Mouse (Mus musculus) embryonic facial prominence, embryonic 14.5 days (tissue): Measurements from ENCODE around the gene Med29. TPM values are rescaled to one million over a fixed set of nuclear protein-coding genes. Genes with fewer than 3 reads are reported as not detected.
A peak's percentile ranks its signal among the peaks of the same experiment; 100 is the strongest.

Experiments used
- ATAC-seq: fragments of 200-750 bp; cut with Nextera tagmentation; 2 replicates; pipeline ENCODE4 v1.8.0; 2017; ENCODE audit warnings: low read depth, moderate number of reproducible peaks, moderate TSS enrichment
- DNase-seq: peaks from one replicate; pipeline ENCODE4 v3.0.0-alpha.2; 2015; ENCODE audit warnings: low spot score
- H3K27ac ChIP-seq: fragments of 300-500 bp; sonication (generic); replicated peaks from 2 replicates; pipeline ENCODE4 v1.5.1; 2014; ENCODE audit warnings: low read depth, mild to moderate bottlenecking, low read length, moderate library complexity
- H3K27me3 ChIP-seq: fragments of 300-500 bp; sonication (generic); replicated peaks from 2 replicates; pipeline ENCODE4 v1.6.1; 2014; ENCODE audit warnings: low read length; ENCODE audit not compliant: control insufficient read depth, insufficient read depth
- H3K36me3 ChIP-seq: fragments of 300-500 bp; sonication (generic); 2 replicates; pipeline ENCODE4 v1.6.1; 2014; ENCODE audit warnings: low read length, mixed read lengths; ENCODE audit not compliant: control insufficient read depth, insufficient read depth
- H3K4me1 ChIP-seq: fragments of 300-500 bp; sonication (generic); 2 replicates; pipeline ENCODE4 v1.6.1; 2014; ENCODE audit warnings: antibody characterized with exemption, low read length; ENCODE audit not compliant: control insufficient read depth, insufficient read depth
- H3K4me2 ChIP-seq: fragments of 300-500 bp; sonication (generic); 2 replicates; pipeline ENCODE4 v1.6.1; 2014; ENCODE audit warnings: low read depth, mild to moderate bottlenecking, low read length, moderate library complexity, mixed read lengths
- H3K4me3 ChIP-seq: fragments of 300-500 bp; sonication (generic); 2 replicates; pipeline ENCODE4 v1.5.1; 2014; ENCODE audit warnings: low read depth, mild to moderate bottlenecking, low read length
- H3K9ac ChIP-seq: fragments of 300-500 bp; sonication (generic); 2 replicates; pipeline ENCODE4 v1.6.1; 2014; ENCODE audit warnings: low read depth, mild to moderate bottlenecking, low read length, moderate library complexity, mixed read lengths
- H3K9me3 ChIP-seq: fragments of 300-500 bp; sonication (generic); 2 replicates; pipeline ENCODE4 v1.6.1; 2016; ENCODE audit warnings: low read length; ENCODE audit not compliant: control insufficient read depth
- WGBS: fragments of 180-500 bp; shearing (Covaris S2); extraction: QIAGEN DNeasy Blood & Tissue Kit; methylation state at CpG from one replicate; pipeline ENCODE4 v1.1.7; 2014; 5-methylcytosine and 5-hydroxymethylcytosine counted together
- polyA plus RNA-seq: library from polyadenylated mRNA; unstranded; fragments of >200 nt; fragmentation: Nextera tagmentation; extraction: Ambion mirVana; gene quantifications from 2 replicates; pipeline ENCODE4 v1.2.1, GENCODE M21; 2014

The Med29 gene
- polyA plus RNA-seq, 1 experiment from 2014 or later: 48.2 TPM

DNA sequence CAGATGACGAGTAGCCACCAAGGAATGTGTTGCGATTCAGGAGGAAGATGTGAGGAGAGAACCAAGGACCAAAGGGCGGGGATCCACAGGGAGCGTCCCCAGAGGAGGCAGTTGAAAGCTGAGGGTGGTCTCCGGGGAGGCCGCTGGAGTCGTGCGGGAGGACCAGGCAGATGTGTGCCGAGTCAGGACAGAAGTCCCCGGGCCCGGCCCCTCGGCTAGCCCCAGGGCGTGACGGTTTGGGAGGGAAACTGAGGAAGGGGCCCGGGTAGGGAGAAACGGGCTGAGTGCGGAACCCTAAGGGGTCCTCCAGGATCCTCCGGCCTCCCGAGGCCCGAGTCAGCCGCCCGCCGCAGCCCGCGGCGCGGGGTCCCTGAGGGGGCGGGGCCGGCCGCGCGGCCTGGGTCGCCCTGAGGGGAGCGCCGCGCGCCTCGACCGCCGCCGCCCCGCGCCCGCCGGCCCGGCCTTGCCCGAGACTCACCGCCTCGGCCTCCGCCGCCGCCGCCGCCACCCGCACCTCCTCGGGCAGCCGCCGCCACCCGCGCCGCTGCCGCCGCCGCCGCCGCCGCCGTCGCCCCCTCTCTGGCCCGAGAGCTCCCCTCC, 43.3 kb upstream of the Med29 start:
- ATAC-seq (peak; percentile 26), DNase-seq (peak; percentile 19)
- peak overlapping the region; percentile 79 for H3K4me3 ChIP-seq
- no peaks in the 10 kb centered on the region for H3K27me3 ChIP-seq
- H3K4me2 ChIP-seq: peak overlapping the region; percentile 84
- H3K9me3 ChIP-seq: no peaks in the 10 kb centered on the region
- H3K4me1 ChIP-seq: peaks cover 13% of the 10 kb centered on the region
- WGBS: 1% methylated on average over 13 of the region's 70 CpGs
- H3K36me3 ChIP-seq: peaks cover 18% of the 10 kb centered on the region
- peak overlapping the region; percentile 90 for H3K9ac ChIP-seq
- peak overlapping the region; percentile 71 for H3K27ac ChIP-seq

- ATAC-seq (no peak), DNase-seq (no peak)
- peaks cover 22% of the 10 kb centered on the region for H3K36me3 ChIP-seq
- H3K27me3 ChIP-seq: no peaks in the 10 kb centered on the region
- H3K9me3 ChIP-seq: no peaks in the 10 kb centered on the region
- no peak overlapping the region for H3K27ac ChIP-seq
- no peak overlapping the region for H3K4me3 ChIP-seq
- WGBS: 95% methylated on average over 2 of the region's 2 CpGs
- peaks cover 13% of the 10 kb centered on the region for H3K4me1 ChIP-seq
- H3K4me2 ChIP-seq: no peak overlapping the region
- H3K9ac ChIP-seq: no peak overlapping the region
These were observed 39.7 kb upstream of the Med29 start for GRCm38 (mm10) chr7:28432252-28432651.

DNA sequence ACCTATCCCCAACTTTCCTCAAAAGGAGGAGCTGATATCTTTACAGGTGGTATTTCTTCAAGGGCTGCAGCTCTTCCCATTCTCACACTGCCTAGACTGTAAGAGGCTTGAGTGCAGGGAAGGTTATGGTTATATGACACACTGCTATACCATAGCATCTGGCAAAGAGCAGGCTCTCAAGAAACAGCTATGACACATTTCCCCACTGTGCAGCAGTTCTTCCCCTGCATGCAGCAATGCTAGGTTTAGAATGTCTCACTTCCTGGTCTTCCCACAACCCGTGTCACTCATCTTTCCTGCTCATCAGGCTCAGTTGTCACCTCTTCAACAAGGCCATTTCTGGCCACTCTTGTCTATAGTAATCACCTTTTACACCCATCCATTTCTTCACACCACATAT, 38.0 kb upstream of the Med29 start:
- no peaks in the 10 kb centered on the region for H3K9me3 ChIP-seq
- 84% methylated on average over 1 of the region's 1 CpGs for WGBS
- peaks cover 13% of the 10 kb centered on the region for H3K4me1 ChIP-seq
- peaks cover 22% of the 10 kb centered on the region for H3K36me3 ChIP-seq
- no peak overlapping the region for H3K27ac ChIP-seq
- ATAC-seq (no peak), DNase-seq (no peak)
- H3K9ac ChIP-seq: no peak overlapping the region
- H3K4me3 ChIP-seq: no peak overlapping the region
- H3K4me2 ChIP-seq: no peak overlapping the region
- no peaks in the 10 kb centered on the region for H3K27me3 ChIP-seq

DNA sequence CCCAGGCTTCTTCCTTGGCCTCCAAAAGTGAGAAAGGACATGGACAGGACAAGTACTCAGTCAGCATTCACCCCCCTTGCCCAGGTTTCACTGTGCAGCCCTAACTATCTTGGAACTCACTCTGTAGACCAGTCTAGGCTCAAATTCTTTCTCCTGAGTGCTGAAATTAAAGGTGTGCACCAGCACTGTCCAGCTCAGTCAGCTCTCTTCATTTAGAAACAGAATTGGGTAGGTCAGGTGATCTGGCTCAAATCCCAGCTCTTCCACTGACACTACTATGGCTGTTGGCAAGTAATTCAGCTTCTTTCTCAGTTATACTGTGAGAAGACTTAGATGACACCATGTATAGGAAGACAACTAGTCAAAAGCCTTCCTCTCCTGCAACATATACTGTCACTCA, 35.2 kb upstream of the Med29 start:
- Histone ChIP-seq H3K9me3 (no peaks in the 10 kb centered on the region), H3K4me2 (no peak overlapping the region), H3K9ac (no peak overlapping the region), H3K4me3 (no peak overlapping the region), H3K27me3 (no peaks in the 10 kb centered on the region), H3K4me1 (no peaks in the 10 kb centered on the region), H3K36me3 (peaks cover 32% of the 10 kb centered on the region), H3K27ac (no peak overlapping the region)
- ATAC-seq (no peak), DNase-seq (no peak)

DNA sequence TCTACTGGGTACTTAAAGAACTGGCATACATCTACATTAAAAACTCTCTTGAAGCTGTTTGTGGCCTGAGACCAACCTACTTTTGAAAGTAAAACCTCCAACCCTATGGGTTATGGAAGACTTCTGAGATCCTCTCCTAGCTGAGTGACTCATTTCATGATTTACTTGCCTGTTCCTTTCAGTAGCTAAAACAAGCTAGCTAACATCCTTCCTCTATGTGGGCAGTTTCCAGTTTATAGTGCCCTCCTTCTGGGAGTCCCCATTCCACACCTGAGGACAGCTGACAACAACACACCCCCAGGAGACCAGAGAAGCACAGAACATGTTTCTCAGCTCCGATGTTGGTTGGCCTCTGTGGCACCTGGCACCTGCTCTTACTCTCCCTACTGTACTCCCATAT, 30.5 kb upstream of the Med29 start:
- ATAC-seq: no peak
- H3K4me1 ChIP-seq: no peaks in the 10 kb centered on the region
- no peak overlapping the region for H3K4me2 ChIP-seq
- no peak overlapping the region for H3K4me3 ChIP-seq
- WGBS: 93% methylated on average over 1 of the region's 1 CpGs
- H3K27me3 ChIP-seq: no peaks in the 10 kb centered on the region
- no peak overlapping the region for H3K27ac ChIP-seq
- no peak for DNase-seq
- peaks cover 63% of the 10 kb centered on the region for H3K36me3 ChIP-seq
- H3K9me3 ChIP-seq: no peaks in the 10 kb centered on the region
- H3K9ac ChIP-seq: no peak overlapping the region

DNA sequence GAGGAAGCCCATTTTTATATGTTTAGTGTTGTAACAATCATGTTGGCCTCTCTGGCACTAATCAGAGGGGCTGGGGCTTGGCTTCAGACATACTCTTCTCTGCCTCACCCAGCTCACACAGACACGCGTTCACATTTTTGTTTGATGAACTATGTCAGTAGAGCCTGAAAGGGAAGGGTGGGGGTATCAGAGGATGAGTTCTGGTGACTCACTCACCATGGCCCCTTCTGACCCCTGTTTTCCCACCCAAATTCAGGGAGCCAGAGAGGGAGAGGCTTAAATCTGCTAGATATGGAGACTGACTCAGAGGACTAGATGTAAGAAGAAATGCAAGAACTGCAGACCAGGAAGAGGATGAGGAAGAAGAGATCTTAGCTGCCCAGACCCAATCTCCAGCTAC, 26.9 kb upstream of the Med29 start:
- H3K27ac ChIP-seq: no peak overlapping the region
- H3K36me3 ChIP-seq: peaks cover 90% of the 10 kb centered on the region
- H3K27me3 ChIP-seq: no peaks in the 10 kb centered on the region
- no peak overlapping the region for H3K9ac ChIP-seq
- WGBS: 82% methylated on average over 2 of the region's 2 CpGs
- no peaks in the 10 kb centered on the region for H3K4me1 ChIP-seq
- DNase-seq (no peak), ATAC-seq (no peak)
- H3K4me3 ChIP-seq: no peak overlapping the region
- no peak overlapping the region for H3K4me2 ChIP-seq
- H3K9me3 ChIP-seq: no peaks in the 10 kb centered on the region

- peak; percentile 57; the same call in 1 of the 2 replicates for ATAC-seq
- H3K4me1 ChIP-seq: no peaks in the 10 kb centered on the region
- no peaks in the 10 kb centered on the region for H3K9me3 ChIP-seq
- no peaks in the 10 kb centered on the region for H3K27me3 ChIP-seq
- peak; percentile 56 for DNase-seq
- WGBS: 59% methylated on average over 8 of the region's 8 CpGs
- H3K4me2 ChIP-seq: no peak overlapping the region
- H3K9ac ChIP-seq: no peak overlapping the region
- H3K27ac ChIP-seq: 0 out of 2 replicates have a peak overlapping the region, but pooled peaks have one; percentile 6
- H3K36me3 ChIP-seq: peaks cover 95% of the 10 kb centered on the region
- no peak overlapping the region for H3K4me3 ChIP-seq
These were observed 25.7 kb upstream of the Med29 start for GRCm38 (mm10) chr7:28418096-28418670.

DNA sequence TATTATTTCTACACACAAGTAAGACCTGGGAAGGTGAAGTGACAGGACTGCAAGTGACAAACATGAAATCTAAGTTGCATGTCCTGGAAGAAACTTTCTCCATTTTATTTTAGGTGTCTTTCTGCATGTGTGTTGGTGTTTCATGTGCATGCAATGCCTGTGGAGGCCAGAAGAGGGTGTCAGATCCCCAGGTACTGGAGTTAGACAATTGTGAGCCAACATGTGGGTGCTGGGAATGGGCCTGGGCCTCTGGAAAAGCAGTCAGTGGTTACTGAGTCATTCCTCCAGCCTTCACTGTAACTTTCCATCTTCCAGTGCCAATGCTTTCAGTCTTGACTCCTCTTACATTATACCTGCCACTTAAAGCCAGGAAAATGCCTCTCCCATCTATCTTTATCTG, 24.9 kb upstream of the Med29 start:
- Histone ChIP-seq H3K4me3 (no peak overlapping the region), H3K4me2 (no peak overlapping the region), H3K27ac (no peak overlapping the region), H3K36me3 (peaks cover 95% of the 10 kb centered on the region), H3K4me1 (no peaks in the 10 kb centered on the region), H3K27me3 (no peaks in the 10 kb centered on the region), H3K9me3 (no peaks in the 10 kb centered on the region), H3K9ac (no peak overlapping the region)
- DNase-seq (no peak), ATAC-seq (no peak)

GRCm38 (mm10) chr7:28412826-28413225, 20.3 kb upstream of the Med29 start:
- H3K27ac ChIP-seq: no peak overlapping the region
- no peak overlapping the region for H3K9ac ChIP-seq
- no peak overlapping the region for H3K4me2 ChIP-seq
- ATAC-seq: no peak
- H3K9me3 ChIP-seq: no peaks in the 10 kb centered on the region
- no peaks in the 10 kb centered on the region for H3K4me1 ChIP-seq
- peaks cover 85% of the 10 kb centered on the region for H3K36me3 ChIP-seq
- no peak for DNase-seq
- H3K27me3 ChIP-seq: no peaks in the 10 kb centered on the region
- 87% methylated on average over 4 of the region's 4 CpGs for WGBS
- H3K4me3 ChIP-seq: no peak overlapping the region
